Mouse (Mus musculus) spleen, adult 18-20 months (tissue): Measurements from ENCODE around the gene Rln1.

Experiments
- DNase-seq, 2 experiments: peaks; one replicate each; pipeline ENCODE4 v3.0.0; 2022; ENCODE audit warnings: mixed read lengths in 2 of 2

Gene Rln1

GRCm38 (mm10) chr19:29361468-29362130 lies 27.1 kb upstream of the Rln1 start:
- peak; percentile 77 for DNase-seq

GRCm38 (mm10) chr19:29360251-29360650 lies 25.8 kb upstream of the Rln1 start:
- no peak for DNase-seq

- no peak for DNase-seq
These were observed 21.8 kb upstream of the Rln1 start for GRCm38 (mm10) chr19:29356281-29356680.

GRCm38 (mm10) chr19:29354895-29355877 lies 20.7 kb upstream of the Rln1 start:
- DNase-seq, result peak; percentile 73 to 92

GRCm38 (mm10) chr19:29350991-29351390 lies 16.5 kb upstream of the Rln1 start:
- DNase-seq, result no peak

- DNase-seq, result no peak
These were observed 11.2 kb upstream of the Rln1 start for GRCm38 (mm10) chr19:29345636-29346035.

GRCm38 (mm10) chr19:29344868-29345267 lies 10.4 kb upstream of the Rln1 start:
- DNase-seq, result no peak

GRCm38 (mm10) chr19:29342281-29342680 lies 7.8 kb upstream of the Rln1 start:
- DNase-seq, result no peak

GRCm38 (mm10) chr19:29341029-29341428 lies 6.6 kb upstream of the Rln1 start:
- no peak for DNase-seq

GRCm38 (mm10) chr19:29336624-29337023 lies 2.2 kb upstream of the Rln1 start:
- no peak for DNase-seq

GRCm38 (mm10) chr19:29326822-29327552 lies 7.5 kb downstream of the Rln1 start:
- no peak for DNase-seq

- no peak for DNase-seq
These were observed 8.1 kb downstream of the Rln1 start for GRCm38 (mm10) chr19:29326396-29326795.

- no peak for DNase-seq
These were observed 8.7 kb downstream of the Rln1 start for GRCm38 (mm10) chr19:29325852-29326180.

- DNase-seq, result peak; percentile 58 to 75
These were observed 9.2 kb downstream of the Rln1 start, which contains the start of gene Insl6 for GRCm38 (mm10) chr19:29325053-29325851. Gene Insl6, minus strand, starts transcription at chr19:29325356.

- DNase-seq, result peak in 1 of 2 experiments; percentile 33
These were observed 10.9 kb downstream of the Rln1 start for GRCm38 (mm10) chr19:29323416-29324049.

- no peak for DNase-seq
These were observed 21.8 kb downstream of the Rln1 start for GRCm38 (mm10) chr19:29312661-29313060.

GRCm38 (mm10) chr19:29311791-29312190 lies 22.7 kb downstream of the Rln1 start:
- DNase-seq, result no peak

- no peak for DNase-seq
These were observed 25.6 kb downstream of the Rln1 start for GRCm38 (mm10) chr19:29308832-29309231.

GRCm38 (mm10) chr19:29302119-29302518 lies 32.4 kb downstream of the Rln1 start:
- DNase-seq, result no peak

GRCm38 (mm10) chr19:29300919-29301318 lies 33.6 kb downstream of the Rln1 start:
- DNase-seq, result no peak

GRCm38 (mm10) chr19:29297366-29297765 lies 37.1 kb downstream of the Rln1 start:
- DNase-seq, result no peak

- no peak for DNase-seq
These were observed 38.3 kb downstream of the Rln1 start for GRCm38 (mm10) chr19:29296166-29296565.
